Mouse (Mus musculus) lung, adult 2 months (tissue): Measurements from ENCODE around the gene Fnd3c2.

Source experiments
- CTCF ChIP-seq: fragments of 200-500 bp; IDR thresholded peaks from 2 replicates; pipeline ENCODE4 v1.5.1; 2011; ENCODE audit warnings: mild to moderate bottlenecking, low read length, control low read depth; ENCODE audit not compliant: insufficient read depth
- POLR2A ChIP-seq: fragments of 200-500 bp; IDR thresholded peaks from 2 replicates; pipeline ENCODE4 v1.6.1; 2011; ENCODE audit warnings: low read depth, mild to moderate bottlenecking, control low read depth, low read length, borderline replicate concordance; ENCODE audit errors: extremely low read depth

GRCm38 (mm10) chrX:106185706-106186105, 69.5 kb downstream of the Fnd3c2 start:
- TF ChIP-seq POLR2A (no peak), CTCF (no peak)
